Mouse (Mus musculus) megakaryocyte-erythroid progenitor cell, adult 5-6 weeks (primary cell): ENCODE data around the gene Rab7b. TPM values are rescaled to one million over a fixed set of nuclear protein-coding genes. Genes with fewer than 3 reads are reported as not detected.

Source experiments
- ATAC-seq: replicated peaks from 2 replicates; pipeline ENCODE4 v1.8.0; 2016; ENCODE audit warnings: mild to moderate bottlenecking, inconsistent platforms; ENCODE audit not compliant: severe bottlenecking, poor library complexity, low FRiP score, low TSS enrichment
- total RNA-seq, 2 experiments: library from RNA; stranded (forward) in 1 of 2; stranded (reverse) in 1 of 2; fragments of 200-1000, 215-1000 nt in 1 of 2; fragments of >200 nt in 1 of 2; fragmentation: Nextera tagmentation in 1 of 2; gene quantifications; 2 replicates each; pipeline ENCODE4 v1.2.3; 2014 to 2017

The Rab7b gene
- total RNA-seq, 2 experiments from 2014 or later = 1.5 TPM; not detected in 1

GRCm38 (mm10) chr1:131733474-131734180 is 45.1 kb downstream of the Rab7b start:
- ATAC-seq = no peak

GRCm38 (mm10) chr1:131734657-131735273 is 46.3 kb downstream of the Rab7b start:
- no peak for ATAC-seq

DNA sequence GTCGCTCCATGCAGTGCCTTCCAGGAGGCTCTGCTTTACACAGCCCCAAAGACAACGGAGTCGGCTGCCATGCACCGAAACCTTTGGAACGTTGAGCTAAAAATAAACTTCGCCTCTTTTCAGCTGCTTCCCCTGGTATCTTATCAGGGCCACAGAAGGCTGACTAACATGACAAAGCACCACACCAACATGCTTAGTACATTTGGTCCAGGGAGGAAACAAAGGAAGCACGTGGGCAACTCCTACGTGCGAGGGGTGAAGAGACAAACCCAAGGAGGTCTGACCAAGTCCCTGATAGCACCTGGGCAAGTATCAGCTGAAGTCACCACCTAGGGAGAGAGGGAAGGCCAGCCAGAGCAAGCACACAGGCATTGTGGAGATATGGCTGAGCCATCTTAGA is 48.0 kb downstream of the Rab7b start:
- peak; percentile 49; the same call in 1 of the 2 replicates for ATAC-seq

- ATAC-seq = peak; percentile 28
Measured at GRCm38 (mm10) chr1:131737269-131737668, 48.8 kb downstream of the Rab7b start.

- ATAC-seq = no peak
Measured at GRCm38 (mm10) chr1:131738760-131739159, 50.3 kb downstream of the Rab7b start.

DNA sequence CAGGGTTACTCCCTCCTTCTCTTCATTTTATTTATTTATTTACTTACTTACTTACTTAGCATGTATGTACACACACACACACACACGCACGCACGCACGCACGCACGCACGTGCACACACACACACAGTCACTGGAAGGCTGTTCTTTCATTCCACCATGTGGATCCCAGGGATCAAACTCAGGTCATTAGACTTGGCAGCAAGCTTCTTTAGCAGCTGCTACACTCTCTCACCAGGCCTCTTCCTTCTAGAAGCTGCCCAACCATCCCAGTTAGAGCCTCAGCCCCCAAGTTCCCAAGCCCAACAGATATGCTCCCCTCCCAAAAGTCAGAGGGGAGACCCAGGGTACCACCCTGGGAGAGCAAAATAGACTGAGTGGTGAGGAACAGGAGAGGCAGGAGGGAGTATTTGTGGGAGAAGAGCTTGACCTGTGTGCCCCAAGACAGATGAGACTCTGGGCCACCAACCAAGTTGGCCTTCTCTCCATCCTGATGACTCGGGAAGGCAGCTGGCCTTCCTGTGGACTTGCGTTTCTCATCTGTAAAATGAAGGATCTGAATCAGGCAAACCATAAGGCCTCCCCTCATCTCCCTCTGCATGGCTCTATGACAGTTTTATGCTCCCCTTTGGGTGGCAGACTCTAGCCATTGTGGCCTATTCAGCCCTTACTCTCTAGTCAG is 51.1 kb downstream of the Rab7b start:
- ATAC-seq = no peak

DNA sequence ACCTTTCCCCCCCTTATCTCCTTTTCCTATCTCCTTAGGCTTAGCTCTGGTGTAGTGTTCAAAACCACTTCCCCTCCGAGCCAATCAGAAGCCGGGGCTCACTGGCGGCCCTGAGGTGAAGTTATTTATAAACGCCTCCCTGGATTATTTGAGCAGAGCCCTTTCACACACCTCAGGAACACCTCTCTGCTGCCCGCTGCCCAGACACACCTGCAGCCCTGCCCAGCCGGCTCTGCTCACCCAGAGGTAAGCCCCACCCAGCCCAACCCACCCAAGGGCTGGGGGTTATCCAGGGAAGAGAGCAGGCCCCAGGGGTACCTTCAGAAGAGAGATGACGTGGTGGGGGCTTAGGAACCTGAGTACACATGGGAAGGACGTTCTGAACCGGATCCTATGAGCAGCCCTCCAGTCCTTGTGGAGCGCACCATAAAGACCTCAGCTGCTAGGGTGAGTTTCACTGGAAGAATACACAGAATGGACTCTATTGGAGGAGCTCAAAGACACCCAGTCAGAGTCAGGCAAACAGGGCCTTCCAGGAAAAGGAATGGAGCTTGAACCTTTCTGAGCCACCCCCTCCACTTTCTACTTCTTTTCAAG is 55.5 kb downstream of the Rab7b start, which contains the start of gene Slc26a9:
Slc26a9 (plus strand) TSS at position 155 of the 597 bp plus-strand sequence.
- ATAC-seq = no peak

- ATAC-seq = no peak
Measured at GRCm38 (mm10) chr1:131745391-131745790, 56.9 kb downstream of the Rab7b start.

DNA sequence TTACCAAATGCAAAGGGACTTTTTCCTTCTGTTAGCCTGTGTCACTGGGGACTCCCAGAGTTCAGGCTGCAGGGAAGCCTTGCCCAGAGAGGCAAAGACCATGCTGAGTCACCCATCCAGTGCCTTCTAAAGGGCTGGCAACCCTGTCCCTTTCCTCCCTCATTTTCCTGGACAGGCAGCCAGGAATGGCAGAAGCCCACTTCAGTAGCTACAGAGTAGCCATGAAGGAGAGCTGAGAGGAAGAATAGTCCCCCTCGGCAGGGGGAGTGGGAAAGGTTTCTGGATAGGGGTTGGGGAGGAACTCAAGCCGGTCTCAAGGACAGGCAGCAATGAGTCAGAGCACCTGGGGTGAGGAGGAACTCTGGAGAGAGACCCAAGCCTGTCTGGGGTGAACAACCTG is 59.3 kb downstream of the Rab7b start:
- ATAC-seq = no peak

DNA sequence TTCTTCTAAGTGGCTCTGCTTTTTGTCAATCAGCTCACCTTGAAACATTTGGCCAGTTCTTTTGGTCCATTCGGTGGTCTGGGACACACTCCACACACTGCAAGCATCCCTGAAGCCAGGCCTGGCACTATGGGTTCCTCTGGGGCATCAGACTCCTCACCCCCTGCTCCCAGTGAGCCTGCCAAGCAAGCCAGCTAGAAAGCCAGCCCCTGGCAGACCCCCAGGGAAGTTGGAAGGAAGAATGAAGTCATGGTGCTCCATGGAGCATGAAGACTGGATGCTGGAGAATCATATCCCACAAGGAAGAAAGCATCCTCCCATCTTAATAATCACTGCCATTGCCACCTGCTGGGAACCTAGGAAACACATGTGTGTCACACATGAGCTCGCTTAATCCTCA is 60.1 kb downstream of the Rab7b start:
- ATAC-seq = no peak

- no peak for ATAC-seq
Measured at GRCm38 (mm10) chr1:131749706-131750545, 61.4 kb downstream of the Rab7b start.

GRCm38 (mm10) chr1:131751181-131751890 is 62.8 kb downstream of the Rab7b start:
- ATAC-seq = no peak

GRCm38 (mm10) chr1:131751891-131752311 is 63.4 kb downstream of the Rab7b start:
- ATAC-seq = no peak

DNA sequence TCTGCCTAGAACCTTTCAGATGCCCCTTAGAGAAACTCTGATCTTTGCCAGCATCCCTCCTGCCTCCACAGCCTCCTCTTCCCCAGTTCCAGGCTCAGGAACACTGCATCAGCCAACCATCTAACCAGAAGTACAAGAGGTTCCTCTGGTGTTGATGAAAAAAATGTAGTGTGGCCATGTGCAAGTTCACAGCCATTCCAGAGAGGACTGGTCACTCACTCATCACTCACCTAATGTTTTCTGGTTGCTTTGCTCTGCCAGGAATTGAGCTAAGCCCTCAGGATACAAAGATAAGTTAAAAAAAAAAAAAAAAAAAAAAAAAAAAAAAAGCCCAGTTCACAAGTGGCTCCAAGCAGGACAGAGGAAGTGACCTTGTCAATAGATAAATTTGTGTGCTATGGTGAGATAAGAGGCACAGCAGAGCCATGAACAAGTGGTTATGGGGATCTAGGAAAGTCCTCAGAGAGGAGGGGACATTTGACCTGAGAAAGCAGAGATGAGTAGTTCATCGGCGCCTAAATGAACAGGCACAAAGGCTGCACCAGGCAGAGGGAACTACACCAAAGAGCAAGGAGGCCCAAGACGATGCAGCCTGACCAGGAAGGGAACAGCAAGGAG is 65.8 kb downstream of the Rab7b start:
- ATAC-seq = peak; percentile 31

DNA sequence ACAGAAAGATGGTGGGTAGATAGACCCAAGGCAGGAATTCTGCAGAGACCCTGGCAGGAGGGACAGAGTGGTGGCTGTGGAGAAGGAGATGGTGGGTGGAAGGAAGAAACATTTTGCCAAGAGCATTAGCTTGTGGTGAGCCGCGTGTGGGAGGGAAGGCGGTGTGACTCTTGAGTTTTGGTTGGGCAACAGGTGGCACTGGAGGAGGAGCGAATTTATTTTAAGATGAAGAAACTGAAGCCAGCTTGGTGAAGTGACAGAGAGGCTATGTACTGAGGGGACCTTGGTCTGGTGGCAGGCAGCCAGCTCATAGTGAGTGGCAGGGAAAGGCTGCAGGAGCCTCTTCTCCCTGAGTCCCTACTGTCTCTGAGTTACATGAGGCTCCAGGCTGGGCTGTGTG is 66.4 kb downstream of the Rab7b start:
- peak; percentile 60 for ATAC-seq

- ATAC-seq = no peak
Measured at GRCm38 (mm10) chr1:131757211-131757610, 68.7 kb downstream of the Rab7b start.

DNA sequence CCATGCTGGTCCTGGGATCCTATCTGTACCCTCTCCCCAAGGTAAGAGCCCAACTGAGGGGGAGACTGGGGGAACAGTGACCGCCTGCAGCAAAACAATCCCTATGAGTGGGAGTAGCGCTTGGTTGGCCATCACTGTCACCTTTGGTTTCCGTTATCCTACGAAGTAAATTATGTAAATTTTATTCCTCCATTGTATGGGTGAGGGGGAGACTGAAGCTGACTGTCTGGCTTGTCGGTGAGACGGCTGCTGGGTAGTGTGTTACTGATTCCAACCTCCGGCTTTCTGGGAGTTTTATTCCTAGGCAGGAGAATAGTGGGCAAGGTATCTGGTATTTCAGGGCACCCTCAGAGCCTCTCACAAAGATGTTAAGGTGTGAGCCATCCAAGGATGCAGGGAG is 70.3 kb downstream of the Rab7b start:
- ATAC-seq = no peak

- no peak for ATAC-seq
Measured at GRCm38 (mm10) chr1:131759667-131760427, 71.4 kb downstream of the Rab7b start.
